Mouse (Mus musculus) heart, embryonic 16.5 days (tissue): ENCODE measurements around the gene Mmd2. TPM values are rescaled to one million over a fixed set of nuclear protein-coding genes. Genes with fewer than 3 reads are reported as not detected.

ENCODE experiments used
- ATAC-seq: fragments of 200-750 bp; cut with Nextera tagmentation; replicated peaks from 2 replicates; pipeline ENCODE4 v1.8.0; 2017; ENCODE audit warnings: moderate number of reproducible peaks; ENCODE audit not compliant: insufficient read depth, low FRiP score; ENCODE audit errors: extremely low read depth
- H3K27ac ChIP-seq: fragments of 300-500 bp; sonication (generic); 2 replicates; pipeline ENCODE4 v1.5.1; 2014; ENCODE audit warnings: mild to moderate bottlenecking, low read length, control low read depth, moderate library complexity
- H3K27me3 ChIP-seq: fragments of 300-500 bp; sonication (generic); 2 replicates; pipeline ENCODE4 v1.6.1; 2014; ENCODE audit warnings: low read length, mixed read lengths; ENCODE audit not compliant: control insufficient read depth, insufficient read depth
- H3K36me3 ChIP-seq: fragments of 300-500 bp; sonication (generic); 2 replicates; pipeline ENCODE4 v1.6.1; 2014; ENCODE audit not compliant: control insufficient read depth, insufficient read depth
- H3K4me1 ChIP-seq: fragments of 300-500 bp; sonication (generic); 2 replicates; pipeline ENCODE4 v1.6.1; 2014; ENCODE audit warnings: low read length, mixed read lengths; ENCODE audit not compliant: control insufficient read depth, insufficient read depth
- H3K4me2 ChIP-seq: fragments of 300-500 bp; sonication (generic); 2 replicates; pipeline ENCODE4 v1.6.1; 2014; ENCODE audit warnings: low read depth, mild to moderate bottlenecking, control low read depth, low read length
- H3K4me3 ChIP-seq: fragments of 300-500 bp; sonication (generic); 2 replicates; pipeline ENCODE4 v1.5.1; 2014; ENCODE audit warnings: mild to moderate bottlenecking, control low read depth, low read length
- H3K9ac ChIP-seq: fragments of 300-500 bp; sonication (generic); 2 replicates; pipeline ENCODE4 v1.6.1; 2014; ENCODE audit warnings: low read length, control low read depth
- H3K9me3 ChIP-seq: fragments of 300-500 bp; sonication (generic); replicated peaks from 2 replicates; pipeline ENCODE4 v1.6.1; 2016; ENCODE audit warnings: low read length; ENCODE audit not compliant: control insufficient read depth
- WGBS: fragments of 180-500 bp; shearing (Covaris S2); extraction: QIAGEN DNeasy Blood & Tissue Kit; methylation state at CpG from one replicate; pipeline ENCODE4 v1.1.7; 2014; 5-methylcytosine and 5-hydroxymethylcytosine counted together
- polyA plus RNA-seq: library from polyadenylated mRNA; unstranded; fragments of >200 nt; fragmentation: Nextera tagmentation; extraction: Ambion mirVana; gene quantifications from 2 replicates; pipeline ENCODE4 v1.2.1, GENCODE M21; 2015

Gene Mmd2
- polyA plus RNA-seq, 1 experiment from 2014 or later, result 0.24 TPM

GRCm38 (mm10) chr5:142637823-142638222 is 29.2 kb upstream of the Mmd2 start:
- WGBS, result 82% methylated on average over 5 of the region's 5 CpGs
- Histone ChIP-seq H3K27ac (no peak overlapping the region), H3K4me3 (no peak overlapping the region), H3K36me3 (peaks cover 27% of the 10 kb centered on the region), H3K9me3 (no peaks in the 10 kb centered on the region), H3K27me3 (no peaks in the 10 kb centered on the region), H3K4me1 (no peaks in the 10 kb centered on the region), H3K4me2 (no peak overlapping the region), H3K9ac (no peak overlapping the region)
- no peak for ATAC-seq

- Histone ChIP-seq H3K36me3 (peaks cover 12% of the 10 kb centered on the region; the same call in 1 of the 2 replicates), H3K27me3 (no peaks in the 10 kb centered on the region), H3K4me2 (peak overlapping the region; percentile 84), H3K27ac (no peak overlapping the region), H3K9ac (peak overlapping the region; percentile 96), H3K4me3 (peak overlapping the region; percentile 98), H3K4me1 (peaks cover 12% of the 10 kb centered on the region), H3K9me3 (no peaks in the 10 kb centered on the region)
- 11% methylated on average over 6 of the region's 6 CpGs for WGBS
- no peak for ATAC-seq
Observed at GRCm38 (mm10) chr5:142630224-142630623, 21.6 kb upstream of the Mmd2 start.

- Histone ChIP-seq H3K27ac (peak overlapping the region; percentile 46), H3K4me2 (peak overlapping the region; percentile 84), H3K36me3 (peaks cover 12% of the 10 kb centered on the region; the same call in 1 of the 2 replicates), H3K4me3 (peak overlapping the region; percentile 98), H3K4me1 (peaks cover 12% of the 10 kb centered on the region), H3K9ac (peak overlapping the region; percentile 96), H3K27me3 (no peaks in the 10 kb centered on the region), H3K9me3 (no peaks in the 10 kb centered on the region)
- peak; percentile 57 for ATAC-seq
- WGBS, result under 1% methylated on average over 41 of the region's 41 CpGs
Observed at GRCm38 (mm10) chr5:142629663-142630025, 21.0 kb upstream of the Mmd2 start.

GRCm38 (mm10) chr5:142628726-142629662 is 20.4 kb upstream of the Mmd2 start:
- no peaks in the 10 kb centered on the region for H3K9me3 ChIP-seq
- peak; percentile 99 for ATAC-seq
- H3K9ac ChIP-seq, result peak overlapping the region; percentile 96
- peaks cover 12% of the 10 kb centered on the region for H3K4me1 ChIP-seq
- peak overlapping the region; percentile 85 for H3K27ac ChIP-seq
- H3K4me3 ChIP-seq, result peak overlapping the region; percentile 98
- under 1% methylated on average over 69 of the region's 69 CpGs for WGBS
- H3K4me2 ChIP-seq, result peak overlapping the region; percentile 84
- H3K27me3 ChIP-seq, result no peaks in the 10 kb centered on the region
- peaks cover 9% of the 10 kb centered on the region; the same call in 1 of the 2 replicates for H3K36me3 ChIP-seq

GRCm38 (mm10) chr5:142627398-142627797 is 18.8 kb upstream of the Mmd2 start, which contains the start of gene Wipi2:
Wipi2 (plus strand) TSS chr5:142627698.
- Histone ChIP-seq H3K4me2 (peak within 1 kb of the TSS; percentile 70), H3K9me3 (no peaks in the 10 kb centered on the region), H3K36me3 (no peaks in the 10 kb centered on the region), H3K27ac (peak within 1 kb of the TSS; percentile 85), H3K4me3 (peak within 1 kb of the TSS; percentile 98), H3K27me3 (no peaks in the 10 kb centered on the region), H3K9ac (peak within 1 kb of the TSS; percentile 83), H3K4me1 (peaks cover 12% of the 10 kb centered on the region)
- no peak for ATAC-seq
- 74% methylated on average over 2 of the region's 2 CpGs for WGBS

GRCm38 (mm10) chr5:142623080-142623479 is 14.5 kb upstream of the Mmd2 start:
- Histone ChIP-seq H3K36me3 (no peaks in the 10 kb centered on the region), H3K4me3 (no peak overlapping the region), H3K9me3 (no peaks in the 10 kb centered on the region), H3K4me1 (no peaks in the 10 kb centered on the region), H3K4me2 (no peak overlapping the region), H3K27me3 (no peaks in the 10 kb centered on the region), H3K9ac (no peak overlapping the region), H3K27ac (no peak overlapping the region)
- no peak for ATAC-seq
- 85% methylated on average over 7 of the region's 7 CpGs for WGBS

- no peaks in the 10 kb centered on the region for H3K9me3 ChIP-seq
- no peaks in the 10 kb centered on the region for H3K27me3 ChIP-seq
- H3K36me3 ChIP-seq, result no peaks in the 10 kb centered on the region
- H3K4me3 ChIP-seq, result no peak overlapping the region
- WGBS, result 28% methylated on average over 1 of the region's 1 CpGs
- ATAC-seq, result no peak
- no peak overlapping the region for H3K4me2 ChIP-seq
- no peak overlapping the region for H3K27ac ChIP-seq
- H3K4me1 ChIP-seq, result no peaks in the 10 kb centered on the region
- no peak overlapping the region for H3K9ac ChIP-seq
Observed at GRCm38 (mm10) chr5:142622134-142622533, 13.5 kb upstream of the Mmd2 start.

- Histone ChIP-seq H3K36me3 (no peaks in the 10 kb centered on the region), H3K4me1 (no peaks in the 10 kb centered on the region), H3K27me3 (no peaks in the 10 kb centered on the region), H3K4me3 (no peak overlapping the region), H3K27ac (no peak overlapping the region), H3K4me2 (no peak overlapping the region), H3K9me3 (no peaks in the 10 kb centered on the region), H3K9ac (no peak overlapping the region)
- 57% methylated on average over 2 of the region's 2 CpGs for WGBS
- ATAC-seq, result no peak
Observed at GRCm38 (mm10) chr5:142621421-142621820, 12.8 kb upstream of the Mmd2 start.

GRCm38 (mm10) chr5:142619866-142620265 is 11.3 kb upstream of the Mmd2 start:
- WGBS, result 18% methylated on average over 5 of the region's 5 CpGs

More at GRCm38 (mm10) chr5:142619866-142620265, 11.3 kb upstream of the Mmd2 start:
- no peak overlapping the region for H3K27ac ChIP-seq
- H3K4me1 ChIP-seq, result no peaks in the 10 kb centered on the region
- H3K9ac ChIP-seq, result no peak overlapping the region
- no peak for ATAC-seq
- H3K4me3 ChIP-seq, result no peak overlapping the region
- H3K9me3 ChIP-seq, result no peaks in the 10 kb centered on the region
- no peaks in the 10 kb centered on the region for H3K27me3 ChIP-seq
- H3K36me3 ChIP-seq, result no peaks in the 10 kb centered on the region
- H3K4me2 ChIP-seq, result no peak overlapping the region
